Mouse (Mus musculus): ENCODE data around the gene Slamf6.
"Not testable (repeated sequence)": the region's sequence is repeated elsewhere in the genome, so short reads cannot be mapped to it uniquely, and the experiment has no call there.

Gene Slamf6

GRCm38 (mm10) chr1:171957411-171957810, 40.1 kb downstream of the Slamf6 start:
- DNase-seq = no peak

GRCm38 (mm10) chr1:171960726-171961125, 43.4 kb downstream of the Slamf6 start:
- DNase-seq = no peak

- DNase-seq = no peak
Observed at GRCm38 (mm10) chr1:171961704-171962103, 44.4 kb downstream of the Slamf6 start.

DNA sequence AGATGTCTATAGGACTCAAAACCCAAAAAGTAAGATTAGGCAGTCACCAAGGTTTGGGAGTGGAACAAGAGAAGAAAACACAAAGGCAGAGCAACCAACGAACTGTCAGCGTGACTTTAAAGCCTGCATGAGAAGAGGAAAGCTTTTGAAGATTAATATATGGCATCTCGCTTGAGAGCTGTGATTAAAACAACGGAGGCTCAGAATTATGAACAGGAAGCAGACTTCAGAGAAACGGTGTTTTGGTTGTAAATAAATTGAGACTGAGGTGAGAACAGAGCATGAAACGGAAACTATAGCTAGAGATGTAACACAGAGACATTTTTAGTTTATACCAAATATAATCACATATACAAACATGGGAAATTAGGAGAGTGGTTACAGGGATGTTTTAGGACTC, 46.3 kb downstream of the Slamf6 start:
- no peak for DNase-seq

- no peak for DNase-seq
Observed at GRCm38 (mm10) chr1:171966054-171966790, 48.9 kb downstream of the Slamf6 start.

GRCm38 (mm10) chr1:171969221-171969620, 51.9 kb downstream of the Slamf6 start:
- no peak for DNase-seq

DNA sequence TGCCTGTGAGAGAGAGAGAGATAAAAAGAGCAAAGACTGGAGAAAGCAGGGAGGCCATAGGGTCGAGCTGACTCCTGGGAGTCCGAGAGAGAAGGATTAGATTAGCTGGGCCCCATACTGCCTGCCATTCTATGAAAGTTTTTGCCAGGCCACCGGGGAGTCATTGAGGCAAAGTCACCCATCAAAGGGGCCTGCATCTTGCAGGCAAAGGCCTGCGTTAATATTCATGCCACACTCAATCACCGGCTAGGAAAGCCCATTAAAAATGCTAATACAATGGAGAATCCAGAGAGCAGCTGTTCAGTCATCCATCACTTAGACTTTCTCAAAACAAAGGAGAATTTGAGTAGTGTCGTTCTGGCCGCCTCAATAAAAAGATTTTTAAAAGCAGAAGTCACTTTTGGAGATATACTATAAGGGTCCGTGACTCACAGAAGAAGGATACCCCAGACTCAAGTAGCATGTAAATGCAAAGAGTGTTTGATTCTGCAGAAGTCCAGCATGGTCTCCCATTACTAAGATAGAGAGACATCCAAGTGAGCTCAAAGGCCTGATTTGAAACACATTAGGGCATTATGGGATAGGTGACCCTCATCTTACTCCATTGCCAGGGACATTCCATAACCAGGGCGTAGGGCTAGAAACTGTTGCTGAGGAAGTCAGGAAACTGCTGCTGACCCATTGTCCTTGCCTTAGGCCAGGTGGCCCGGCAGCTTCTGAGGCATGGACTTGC, 53.7 kb downstream of the Slamf6 start:
- no peak for DNase-seq

DNA sequence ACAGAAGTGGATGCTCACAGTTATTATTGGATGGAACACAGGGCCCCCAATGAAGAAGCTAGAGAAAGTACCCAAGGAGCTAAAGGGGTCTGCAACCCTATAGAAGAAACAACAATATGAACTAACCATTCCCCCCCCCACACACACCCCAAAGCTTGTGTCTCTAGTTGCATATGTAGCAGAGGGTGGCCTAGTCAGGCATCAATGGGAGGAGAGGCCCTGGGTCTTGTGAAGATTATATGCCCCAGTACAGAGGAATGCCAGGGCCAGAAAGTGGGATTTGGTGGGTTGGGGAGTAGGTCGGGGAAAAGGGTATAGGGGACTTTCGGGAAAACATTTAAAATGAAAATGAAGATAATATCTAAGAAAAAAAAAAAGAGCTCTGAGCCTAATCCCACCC, 57.0 kb downstream of the Slamf6 start:
- DNase-seq = not testable (repeated sequence)

- DNase-seq = no peak
Observed at GRCm38 (mm10) chr1:171975377-171975776, 58.1 kb downstream of the Slamf6 start.

DNA sequence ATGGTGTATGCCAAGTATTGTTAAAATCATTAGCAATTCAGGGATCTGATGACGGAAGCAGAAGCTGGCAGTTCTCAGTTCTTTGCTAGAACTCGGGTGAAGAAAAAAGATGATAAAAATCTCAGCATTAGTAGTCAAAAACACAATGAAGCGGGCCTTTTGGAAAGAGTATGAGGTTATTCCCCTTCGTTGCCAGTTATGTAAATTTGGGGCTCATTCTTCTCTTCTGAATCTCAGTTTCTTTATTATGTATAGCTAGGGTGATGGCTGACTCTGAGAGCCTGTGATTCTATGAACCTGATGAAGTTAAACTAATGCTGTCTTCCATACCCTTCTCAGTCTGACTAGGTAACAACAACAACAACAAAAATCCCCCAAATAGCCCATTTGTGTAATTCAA, 58.5 kb downstream of the Slamf6 start:
- DNase-seq = no peak

- no peak for DNase-seq
Observed at GRCm38 (mm10) chr1:171976826-171977539, 59.7 kb downstream of the Slamf6 start.

GRCm38 (mm10) chr1:171977891-171978290, 60.6 kb downstream of the Slamf6 start:
- DNase-seq = no peak

- DNase-seq = no peak
Observed at GRCm38 (mm10) chr1:171979969-171980730, 62.8 kb downstream of the Slamf6 start.

- no peak for DNase-seq
Observed at GRCm38 (mm10) chr1:171982170-171982569, 64.9 kb downstream of the Slamf6 start.

- no peak for DNase-seq
Observed at GRCm38 (mm10) chr1:171982740-171983139, 65.4 kb downstream of the Slamf6 start.

DNA sequence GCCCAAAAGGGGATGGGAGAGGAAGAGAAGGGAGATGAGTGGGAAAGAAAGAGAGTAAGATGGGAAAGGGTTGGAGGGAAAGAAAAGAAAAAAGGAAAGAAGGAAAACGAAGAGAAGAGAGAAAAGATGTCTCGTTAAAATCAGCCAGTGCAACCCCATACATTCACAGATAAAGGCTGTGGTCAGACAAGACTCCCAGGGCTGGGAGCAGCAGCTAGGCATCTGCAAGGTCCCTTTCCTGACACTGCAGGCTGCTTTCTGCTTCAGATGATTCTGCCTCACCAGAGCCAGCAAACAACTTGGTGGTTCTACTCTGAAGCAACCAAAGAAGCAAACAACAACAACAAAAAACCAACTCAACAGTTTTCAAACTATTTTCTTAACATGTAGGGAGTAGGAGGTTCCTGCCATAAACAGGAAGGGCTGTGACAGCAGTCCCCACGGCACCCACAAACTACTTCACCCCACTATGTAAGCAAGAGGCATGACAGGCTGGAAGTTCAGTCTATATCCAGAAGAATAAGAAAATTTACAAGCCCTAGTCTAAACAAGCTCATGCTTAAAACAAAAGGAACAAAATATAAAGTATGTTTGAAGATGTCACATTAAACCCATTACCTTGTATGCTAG, 66.2 kb downstream of the Slamf6 start:
- no peak for DNase-seq

GRCm38 (mm10) chr1:171984121-171984520, 66.8 kb downstream of the Slamf6 start:
- DNase-seq = no peak

DNA sequence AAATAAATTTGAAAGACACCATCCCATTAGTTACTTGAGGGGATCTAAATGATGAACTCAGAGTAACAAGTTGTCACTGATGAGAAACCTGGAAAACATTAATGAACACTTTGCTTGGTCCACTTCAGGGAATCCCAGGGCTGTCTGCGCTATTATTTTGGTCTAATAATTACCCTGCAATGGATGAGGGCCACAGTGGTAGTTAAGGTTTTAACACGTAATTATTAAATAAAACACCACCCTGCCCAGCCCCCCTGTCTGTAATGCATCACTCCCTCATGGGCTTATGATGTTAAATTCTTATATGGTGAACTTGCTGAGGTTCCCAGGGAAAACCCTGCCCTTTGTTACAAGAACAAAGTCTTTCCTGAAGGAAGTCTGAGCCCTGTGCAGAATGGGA, 74.6 kb downstream of the Slamf6 start:
- DNase-seq = no peak

GRCm38 (mm10) chr1:171992901-171993530, 75.7 kb downstream of the Slamf6 start:
- DNase-seq = no peak

- no peak for DNase-seq
Observed at GRCm38 (mm10) chr1:171994501-171994900, 77.2 kb downstream of the Slamf6 start.

DNA sequence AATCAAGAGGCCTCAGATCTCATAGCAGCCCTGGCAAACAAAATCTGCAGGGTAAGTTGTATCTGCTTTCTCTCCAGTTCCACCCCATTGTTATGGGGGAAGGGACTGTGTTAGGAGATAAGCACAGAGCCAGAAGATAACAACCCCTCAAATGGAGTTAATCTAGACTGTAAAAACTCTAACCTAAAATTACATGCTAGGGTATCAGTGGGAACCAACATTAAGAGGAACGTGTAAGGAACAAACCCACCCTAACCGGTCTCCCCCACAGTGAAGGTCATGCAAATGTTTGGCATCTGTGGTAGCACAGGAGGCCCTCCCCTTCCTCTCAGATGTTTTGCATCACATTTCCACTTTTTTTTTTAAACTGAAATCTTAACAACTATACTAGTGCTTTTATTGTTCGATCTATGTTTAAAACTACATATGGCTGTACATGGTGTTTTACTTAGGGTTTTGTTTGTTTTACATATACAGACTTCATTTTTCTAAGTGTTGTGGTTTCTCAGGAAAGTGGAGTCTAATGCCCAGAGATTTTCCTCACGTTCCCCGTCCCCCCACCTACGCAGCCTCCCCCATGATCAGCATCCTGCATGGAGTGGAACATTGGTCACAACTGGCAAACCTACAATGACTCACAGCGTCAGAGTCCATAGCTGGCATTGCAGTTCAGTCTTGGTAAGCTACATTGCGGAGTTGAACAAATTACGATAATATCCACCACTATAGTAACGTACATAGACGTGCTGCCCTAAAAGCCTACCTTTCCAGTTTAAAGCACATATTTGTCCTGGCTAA, 77.8 kb downstream of the Slamf6 start:
- no peak for DNase-seq

Measured in cerebellum, adult 18-20 months (tissue).